Mouse (Mus musculus) lung, postnatal 0 days (tissue): Measurements from ENCODE around the gene Sema3b.
"Not testable (repeated sequence)": the region's sequence is repeated elsewhere in the genome, so short reads cannot be mapped to it uniquely, and the experiment has no call there.

ENCODE experiments used
- CTCF ChIP-seq: IDR thresholded peaks from 2 replicates; pipeline ENCODE4 v1.5.1; 2016; ENCODE audit warnings: antibody characterized with exemption, mild to moderate bottlenecking
- EP300 ChIP-seq: IDR thresholded peaks from 2 replicates; pipeline ENCODE4 v1.6.1; 2016; ENCODE audit warnings: antibody characterized with exemption, mild to moderate bottlenecking, control low read depth

DNA sequence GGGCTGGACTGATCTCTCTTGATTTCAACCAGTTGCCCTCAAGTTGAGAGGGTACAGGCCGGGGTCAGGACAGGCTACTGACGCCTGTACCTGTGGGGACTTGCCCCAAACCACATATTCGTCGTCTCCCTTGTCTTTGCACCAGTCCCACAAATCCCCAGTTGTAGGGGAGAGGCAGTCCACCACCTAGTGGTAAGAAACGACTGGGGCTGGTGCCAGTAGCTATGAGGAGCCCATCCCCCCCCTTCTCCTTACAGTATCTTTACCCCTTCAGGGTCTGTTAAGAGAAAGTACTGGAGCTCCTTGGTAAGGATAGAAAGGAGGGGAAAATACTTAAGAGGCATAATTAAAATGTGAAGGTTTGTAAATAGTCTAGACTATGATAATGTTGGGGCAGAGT, 43.5 kb downstream of the Sema3b start:
- TF ChIP-seq CTCF: peak; percentile 61
- not testable (repeated sequence) for TF ChIP-seq EP300
